Mouse (Mus musculus) adrenal gland, postnatal 4 days (tissue): ENCODE results near the gene Tcf20. TPM values are rescaled to one million over a fixed set of nuclear protein-coding genes. Genes with fewer than 3 reads are reported as not detected.
"Not testable (repeated sequence)": the region's sequence is repeated elsewhere in the genome, so short reads cannot be mapped to it uniquely, and the experiment has no call there.

Source experiments
- DNase-seq, 2 experiments: peaks; one replicate each; pipeline ENCODE4 v3.0.0; 2021 to 2022; ENCODE audit warnings: low spot score in 2 of 2, mixed read lengths in 2 of 2
- total RNA-seq, 2 experiments: library from RNA; stranded (reverse); gene quantifications; 2 replicates each; pipeline ENCODE4 v1.2.3; 2021

Gene Tcf20
- total RNA-seq, 2 experiments from 2014 or later: 85.4 to 98.1 TPM

GRCm38 (mm10) chr15:82815296-82815695 lies 172.4 kb downstream of the Tcf20 start:
- no peak for DNase-seq

- peak; percentile 15 to 41 for DNase-seq
Observed at GRCm38 (mm10) chr15:82814806-82815205, 172.9 kb downstream of the Tcf20 start.

- DNase-seq: no peak
Observed at GRCm38 (mm10) chr15:82814321-82814720, 173.4 kb downstream of the Tcf20 start.

GRCm38 (mm10) chr15:82810556-82810955 lies 177.1 kb downstream of the Tcf20 start:
- DNase-seq: no peak

GRCm38 (mm10) chr15:82809511-82809910 lies 178.2 kb downstream of the Tcf20 start:
- no peak for DNase-seq

GRCm38 (mm10) chr15:82806969-82807763 lies 180.5 kb downstream of the Tcf20 start:
- DNase-seq: no peak

GRCm38 (mm10) chr15:82804708-82805639 lies 182.7 kb downstream of the Tcf20 start:
- peak; percentile 43 to 69 for DNase-seq

GRCm38 (mm10) chr15:82795936-82796440 lies 191.7 kb downstream of the Tcf20 start:
- DNase-seq: no peak

- DNase-seq: no peak
Observed at GRCm38 (mm10) chr15:82794277-82794676, 193.4 kb downstream of the Tcf20 start, which contains the start of gene Cyp2d26. TSS of gene Cyp2d26 (minus strand) at chr15:82794294.

- DNase-seq: no peak
Observed at GRCm38 (mm10) chr15:82793868-82794267, 193.8 kb downstream of the Tcf20 start.

- DNase-seq: no peak
Observed at GRCm38 (mm10) chr15:82793454-82793853, 194.2 kb downstream of the Tcf20 start.

GRCm38 (mm10) chr15:82792566-82792965 lies 195.1 kb downstream of the Tcf20 start:
- no peak for DNase-seq

- no peak for DNase-seq
Observed at GRCm38 (mm10) chr15:82784581-82784980, 203.1 kb downstream of the Tcf20 start.

- DNase-seq: no peak
Observed at GRCm38 (mm10) chr15:82783800-82784199, 203.9 kb downstream of the Tcf20 start.

- not testable (repeated sequence) for DNase-seq
Observed at GRCm38 (mm10) chr15:82777856-82778255, 209.8 kb downstream of the Tcf20 start.

GRCm38 (mm10) chr15:82765943-82766342 lies 221.7 kb downstream of the Tcf20 start:
- DNase-seq: no peak

- no peak for DNase-seq
Observed at GRCm38 (mm10) chr15:82764881-82765280, 222.8 kb downstream of the Tcf20 start.

- no peak for DNase-seq
Observed at GRCm38 (mm10) chr15:82763631-82764420, 223.8 kb downstream of the Tcf20 start, which contains the start of gene Cyp2d40. TSS of gene Cyp2d40 (minus strand) at chr15:82764183.
